Mouse (Mus musculus) layer of hippocampus, postnatal 36 days (tissue): ENCODE measurements at regions not wholly inside any gene's neighbourhood (a gene's known extent, or its start where the extent isn't known, plus 50 kb on each side); places are given as distances from the start of the nearest gene placed in this dataset.
A peak's percentile ranks its signal among the peaks of the same experiment; 100 is the strongest.

Experiments
- DNase-seq, 2 experiments: peaks; one replicate each; pipeline ENCODE4 v3.0.0; 2022

DNA sequence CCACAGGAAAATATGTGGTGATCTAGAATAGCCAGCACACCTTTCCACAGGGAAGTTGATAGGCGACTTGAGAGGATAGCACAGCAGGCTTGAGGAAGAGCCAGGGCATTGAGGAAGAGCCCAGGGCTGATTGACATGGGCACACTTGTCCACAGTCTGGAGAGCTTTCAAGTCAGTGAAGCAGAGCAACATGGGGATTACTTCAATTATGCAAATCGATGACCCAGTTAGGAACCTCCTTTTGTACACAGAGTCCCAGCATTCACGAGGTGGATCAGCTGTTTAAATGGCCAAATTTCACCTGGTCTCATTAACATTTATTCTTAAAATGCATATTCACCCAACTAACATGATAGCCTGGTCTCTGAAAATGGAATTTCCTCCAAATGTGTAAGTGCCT is 186.1 kb downstream of the Brinp2 start:
- DNase-seq: no peak

DNA sequence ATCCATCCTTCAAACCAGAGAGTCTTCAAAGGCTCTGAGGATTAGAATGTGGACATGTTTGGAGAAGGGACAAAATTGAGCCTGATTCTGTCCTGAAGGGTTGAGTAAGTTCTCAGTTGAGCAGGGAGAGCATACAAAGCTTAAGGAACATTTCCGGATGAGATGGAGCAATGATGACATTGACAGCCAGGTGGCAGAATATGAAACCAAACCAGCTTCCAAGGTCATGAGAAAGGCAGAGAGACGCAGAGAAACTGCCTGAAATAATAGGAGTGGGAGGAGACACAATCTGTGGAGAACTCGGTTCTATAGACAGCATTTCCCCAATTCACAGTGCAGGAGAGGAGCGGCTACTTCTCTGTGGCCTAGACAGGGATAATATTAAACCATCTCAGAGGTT is 176.0 kb downstream of the Brinp2 start:
- DNase-seq: no peak

DNA sequence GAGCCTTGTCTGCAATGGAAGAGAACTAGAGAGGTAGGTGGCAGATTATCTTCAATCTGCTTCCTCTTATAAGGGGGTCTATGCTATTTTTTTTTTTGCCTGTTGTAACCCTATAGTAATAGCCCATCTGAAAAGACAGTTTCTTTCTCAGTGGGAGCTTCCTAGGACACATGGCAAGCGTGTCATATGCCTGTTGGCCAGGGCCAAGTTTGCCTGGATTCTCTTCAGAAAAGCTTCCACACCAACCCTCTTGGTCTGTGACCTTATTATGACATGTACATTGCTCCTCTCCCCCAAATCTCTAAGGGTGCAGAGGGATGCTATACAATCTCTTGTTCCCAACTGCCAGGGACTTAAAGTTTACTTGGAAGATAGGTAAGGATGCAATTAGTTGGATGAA is 174.8 kb downstream of the Brinp2 start:
- no peak for DNase-seq

DNA sequence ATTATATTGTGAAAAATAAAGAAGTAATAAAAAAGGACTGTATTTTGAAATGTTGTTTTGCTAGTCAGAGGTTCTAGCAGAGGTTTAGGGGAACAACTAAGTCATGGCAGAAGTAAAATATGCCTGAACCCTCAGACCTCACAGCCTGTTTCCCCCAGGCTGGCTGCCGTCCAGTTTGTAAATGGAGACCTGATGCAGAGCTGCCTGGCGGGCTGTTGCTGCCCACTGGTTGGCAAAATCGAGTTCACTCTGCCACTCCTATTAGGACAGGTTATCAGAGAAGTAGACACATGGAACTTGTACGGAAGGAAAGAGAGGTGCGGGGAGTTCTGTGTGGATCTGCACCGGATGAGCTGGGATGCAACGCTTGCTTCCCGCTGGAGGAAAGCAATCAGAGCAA is 168.5 kb downstream of the Brinp2 start:
- DNase-seq: no peak

DNA sequence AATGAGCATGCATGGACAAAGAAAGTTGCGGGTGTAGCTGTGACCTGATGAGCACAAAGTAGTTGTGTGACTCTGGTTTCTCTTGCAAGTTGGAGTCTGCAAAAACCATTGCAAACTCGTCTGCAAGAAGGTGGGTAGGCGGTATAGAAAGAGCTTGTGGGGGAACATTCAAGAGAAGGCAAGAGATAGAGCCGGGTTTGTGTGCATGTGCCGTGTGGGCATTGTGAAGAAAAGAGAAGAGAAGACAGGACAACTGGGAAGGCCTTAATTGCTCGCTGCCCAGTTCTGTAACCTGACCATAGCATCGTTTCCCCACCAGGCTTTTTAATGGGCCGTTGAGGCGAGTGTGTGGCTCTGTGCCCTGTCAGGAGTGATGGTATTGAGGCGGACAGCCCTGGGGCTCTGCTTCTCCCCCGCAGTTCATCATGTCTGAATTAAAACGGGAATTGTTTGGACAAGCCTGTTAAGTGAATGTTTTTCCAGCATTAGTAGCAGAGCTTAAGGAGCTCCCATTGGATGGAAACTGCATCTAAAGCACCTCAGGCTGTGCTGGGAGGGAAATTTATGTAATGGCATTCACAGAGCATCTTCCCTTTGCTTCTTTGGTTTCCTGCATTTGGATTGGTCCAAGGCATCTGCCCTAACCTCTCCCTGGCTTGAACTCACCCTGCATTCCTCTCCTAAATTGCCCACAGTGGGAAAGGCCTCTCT is 163.1 kb downstream of the Brinp2 start:
- DNase-seq: peak; percentile 8 to 18

DNA sequence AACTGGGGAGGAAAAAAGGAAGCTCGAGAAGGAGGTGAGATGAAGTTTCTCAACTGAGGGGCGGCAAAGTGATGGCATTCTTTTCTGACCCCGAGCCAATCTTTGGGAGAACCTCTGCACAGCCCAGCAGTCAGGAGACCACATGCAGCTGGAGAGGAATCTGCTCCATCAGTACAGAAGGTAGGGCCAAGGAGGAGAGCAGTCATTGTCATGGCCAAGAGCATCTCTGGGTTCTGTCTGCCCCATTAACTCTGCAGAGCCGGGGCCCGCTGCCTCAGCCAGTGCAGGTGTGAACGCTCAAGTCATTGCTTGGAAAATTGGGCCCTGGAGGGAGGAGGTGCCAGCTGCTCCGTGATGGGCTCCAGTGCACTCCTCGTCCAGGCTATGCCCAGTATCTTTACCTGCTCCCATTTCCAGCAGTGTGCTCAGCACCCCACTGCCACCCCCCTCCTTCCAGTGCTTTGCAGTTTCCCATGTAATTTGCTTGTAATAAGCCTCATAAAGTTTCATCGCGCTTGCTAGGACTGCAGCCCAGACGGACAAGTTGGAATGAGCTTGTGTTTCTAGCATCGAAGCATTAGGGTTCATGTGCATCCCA is 162.1 kb downstream of the Brinp2 start:
- no peak for DNase-seq
